Mouse (Mus musculus) frontal cortex, postnatal 10 days (tissue): ENCODE measurements around the gene Cpne5.

ENCODE experiments used
- DNase-seq, 2 experiments: peaks; one replicate each; pipeline ENCODE4 v3.0.0; 2022; ENCODE audit warnings: low spot score in 2 of 2, mixed read lengths in 1 of 2

Gene Cpne5

GRCm38 (mm10) chr17:29210037-29210436 is 27.9 kb downstream of the Cpne5 start:
- DNase-seq, result no peak

- DNase-seq, result no peak
These were observed 31.9 kb downstream of the Cpne5 start for GRCm38 (mm10) chr17:29206052-29206451.

- DNase-seq, result no peak
These were observed 35.4 kb downstream of the Cpne5 start for GRCm38 (mm10) chr17:29202604-29203003.

GRCm38 (mm10) chr17:29199821-29200220 is 38.1 kb downstream of the Cpne5 start:
- DNase-seq, result no peak

GRCm38 (mm10) chr17:29199151-29199800 is 38.7 kb downstream of the Cpne5 start:
- DNase-seq, result no peak

- DNase-seq, result no peak
These were observed 42.4 kb downstream of the Cpne5 start for GRCm38 (mm10) chr17:29195579-29195978.

- no peak for DNase-seq
These were observed 49.0 kb downstream of the Cpne5 start for GRCm38 (mm10) chr17:29188989-29189388.

GRCm38 (mm10) chr17:29186989-29187859 is 50.7 kb downstream of the Cpne5 start:
- DNase-seq, result no peak

- DNase-seq, result no peak
These were observed 52.5 kb downstream of the Cpne5 start for GRCm38 (mm10) chr17:29185376-29186046.

GRCm38 (mm10) chr17:29183162-29183561 is 54.8 kb downstream of the Cpne5 start:
- no peak for DNase-seq

- no peak for DNase-seq
These were observed 56.2 kb downstream of the Cpne5 start for GRCm38 (mm10) chr17:29181751-29182150.

- DNase-seq, result no peak
These were observed 57.4 kb downstream of the Cpne5 start for GRCm38 (mm10) chr17:29180406-29181127.

GRCm38 (mm10) chr17:29179917-29180316 is 58.0 kb downstream of the Cpne5 start:
- no peak for DNase-seq

GRCm38 (mm10) chr17:29178503-29179059 is 59.4 kb downstream of the Cpne5 start:
- DNase-seq, result no peak

- DNase-seq, result peak; percentile 74 to 80
These were observed 61.3 kb downstream of the Cpne5 start for GRCm38 (mm10) chr17:29176391-29177267.

GRCm38 (mm10) chr17:29175693-29176092 is 62.3 kb downstream of the Cpne5 start:
- no peak for DNase-seq

GRCm38 (mm10) chr17:29173165-29173564 is 64.8 kb downstream of the Cpne5 start:
- no peak for DNase-seq

GRCm38 (mm10) chr17:29172062-29172461 is 65.9 kb downstream of the Cpne5 start:
- DNase-seq, result no peak

- DNase-seq, result peak; percentile 63 to 77
These were observed 66.8 kb downstream of the Cpne5 start for GRCm38 (mm10) chr17:29171001-29171772.
